Mouse (Mus musculus) kidney, postnatal 36 days (tissue): ENCODE results near the gene Tmem59.

Experiments
- DNase-seq, 2 experiments: peaks; one replicate each; pipeline ENCODE4 v3.0.0; 2021 to 2022; ENCODE audit warnings: mixed read lengths in 2 of 2

The Tmem59 gene

GRCm38 (mm10) chr4:107178182-107178829 lies at the start of gene Tmem59:
Gene Tmem59, plus strand, starts transcription at chr4:107178399.
- peak; percentile 98 to 99 for DNase-seq

- DNase-seq, result no peak
These were observed 48.8 kb upstream of the Tmem59 start for GRCm38 (mm10) chr4:107129373-107129772.

GRCm38 (mm10) chr4:107130534-107130933 lies 47.7 kb upstream of the Tmem59 start:
- DNase-seq, result peak in 1 of 2 experiments; percentile 22

- no peak for DNase-seq
These were observed 43.3 kb upstream of the Tmem59 start for GRCm38 (mm10) chr4:107134891-107135290.

- DNase-seq, result no peak
These were observed 42.5 kb upstream of the Tmem59 start for GRCm38 (mm10) chr4:107135663-107136062.

- DNase-seq, result peak; percentile 48 to 73
These were observed 41.7 kb upstream of the Tmem59 start for GRCm38 (mm10) chr4:107136531-107136930.

GRCm38 (mm10) chr4:107138948-107139835 lies 39.0 kb upstream of the Tmem59 start:
- DNase-seq, result no peak

- peak; percentile 35 to 37 for DNase-seq
These were observed 38.2 kb upstream of the Tmem59 start for GRCm38 (mm10) chr4:107139836-107140631.

- DNase-seq, result no peak
These were observed 34.7 kb upstream of the Tmem59 start for GRCm38 (mm10) chr4:107143511-107143910.

- DNase-seq, result no peak
These were observed 27.2 kb upstream of the Tmem59 start for GRCm38 (mm10) chr4:107150991-107151390.

- DNase-seq, result no peak
These were observed 25.6 kb upstream of the Tmem59 start for GRCm38 (mm10) chr4:107152571-107152970.

- peak; percentile 65 for DNase-seq
These were observed 21.2 kb upstream of the Tmem59 start for GRCm38 (mm10) chr4:107156983-107157401.

- no peak for DNase-seq
These were observed 18.9 kb upstream of the Tmem59 start for GRCm38 (mm10) chr4:107159166-107159773.

- peak in 1 of 2 experiments; percentile 41 for DNase-seq
These were observed 18.0 kb upstream of the Tmem59 start for GRCm38 (mm10) chr4:107160181-107160580.

- DNase-seq, result no peak
These were observed 14.9 kb upstream of the Tmem59 start for GRCm38 (mm10) chr4:107163341-107163740.

- DNase-seq, result peak; percentile 74 to 80
These were observed 14.2 kb upstream of the Tmem59 start for GRCm38 (mm10) chr4:107163756-107164587.

GRCm38 (mm10) chr4:107166700-107167099 lies 11.5 kb upstream of the Tmem59 start:
- no peak for DNase-seq

- no peak for DNase-seq
These were observed 10.4 kb upstream of the Tmem59 start for GRCm38 (mm10) chr4:107167798-107168197.

- DNase-seq, result no peak
These were observed 693 bp upstream of the Tmem59 start for GRCm38 (mm10) chr4:107177506-107177905.

- DNase-seq, result peak; percentile 46 to 75
These were observed 761 bp downstream of the Tmem59 start, which contains the start of gene Tceanc2 for GRCm38 (mm10) chr4:107178830-107179490. Gene Tceanc2, minus strand, starts transcription at chr4:107179116.

GRCm38 (mm10) chr4:107179561-107179960 lies 1.4 kb downstream of the Tmem59 start:
- DNase-seq, result no peak
